Mouse (Mus musculus) brain, embryonic 14.5 days (tissue): ENCODE measurements around the gene Dcdc2c.

Source experiments
- CTCF ChIP-seq: fragments of 200-500 bp; IDR thresholded peaks from 2 replicates; pipeline ENCODE4 v1.5.1; 2012; ENCODE audit warnings: inconsistent platforms, mild to moderate bottlenecking, moderate library complexity, borderline replicate concordance; ENCODE audit not compliant: insufficient read depth, insufficient read length; ENCODE audit errors: extremely low read depth
- POLR2A ChIP-seq: fragments of 200-500 bp; IDR thresholded peaks from 2 replicates; pipeline ENCODE4 v1.6.1; 2012; ENCODE audit warnings: mild to moderate bottlenecking, inconsistent platforms, borderline replicate concordance; ENCODE audit not compliant: poor library complexity, insufficient read depth, insufficient read length, severe bottlenecking; ENCODE audit errors: extremely low read depth

- no peak for TF ChIP-seq CTCF
- no peak for TF ChIP-seq POLR2A
Measured at GRCm38 (mm10) chr12:28596851-28597250, 44.7 kb upstream of the Dcdc2c start.
